Mouse (Mus musculus): Measurements from ENCODE around the gene Tmem237.
A peak's percentile ranks its signal among the peaks of the same experiment; 100 is the strongest.

Tmem237 gene

GRCm38 (mm10) chr1:59094705-59095104, 25.5 kb downstream of the Tmem237 start, which contains the start of gene C2cd6:
TSS of gene C2cd6 (minus strand) at chr1:59094900.
- no peak for DNase-seq

- peak; percentile 14 for DNase-seq
Observed at GRCm38 (mm10) chr1:59070867-59071266, 49.3 kb downstream of the Tmem237 start.

DNA sequence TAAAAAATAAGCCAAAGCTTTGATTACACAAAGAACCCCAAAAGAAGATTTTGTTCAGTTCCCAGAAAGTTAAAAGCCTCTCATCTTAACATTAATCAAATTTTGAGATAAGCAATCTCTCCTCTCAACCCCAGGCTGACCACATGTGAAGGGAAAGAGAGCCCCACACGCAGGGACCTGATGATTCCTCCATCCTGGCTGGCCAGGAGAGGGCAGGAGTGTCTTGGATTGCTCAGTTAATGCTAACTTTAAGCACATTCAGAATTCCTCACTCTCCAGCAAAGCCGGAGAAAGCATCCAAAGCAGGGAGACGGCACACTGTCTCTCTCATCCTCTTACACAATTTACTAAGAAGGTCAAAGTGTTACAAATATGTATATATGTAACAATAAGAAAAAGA, 52.2 kb downstream of the Tmem237 start:
- peak; percentile 46 for DNase-seq

DNA sequence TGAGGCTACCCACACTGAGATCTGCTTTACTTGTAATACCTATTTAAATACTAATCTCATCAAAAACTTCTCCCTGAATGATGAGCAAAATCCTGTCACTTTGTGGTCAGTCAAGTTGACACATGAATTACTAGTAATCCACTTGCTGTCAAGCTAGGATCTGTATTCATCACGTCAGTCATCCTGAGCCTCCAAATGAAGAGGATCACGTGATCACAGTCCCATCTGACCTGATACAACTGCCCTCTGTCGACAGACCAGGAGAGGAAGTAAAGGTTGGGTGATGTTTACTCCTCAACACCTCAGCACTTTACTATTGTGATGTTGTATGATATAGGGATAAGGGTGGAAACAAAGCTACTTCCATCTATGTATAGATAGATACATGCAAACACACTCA, 56.5 kb downstream of the Tmem237 start:
- no peak for DNase-seq

- no peak for DNase-seq
Observed at GRCm38 (mm10) chr1:59056955-59057354, 63.3 kb downstream of the Tmem237 start.

DNA sequence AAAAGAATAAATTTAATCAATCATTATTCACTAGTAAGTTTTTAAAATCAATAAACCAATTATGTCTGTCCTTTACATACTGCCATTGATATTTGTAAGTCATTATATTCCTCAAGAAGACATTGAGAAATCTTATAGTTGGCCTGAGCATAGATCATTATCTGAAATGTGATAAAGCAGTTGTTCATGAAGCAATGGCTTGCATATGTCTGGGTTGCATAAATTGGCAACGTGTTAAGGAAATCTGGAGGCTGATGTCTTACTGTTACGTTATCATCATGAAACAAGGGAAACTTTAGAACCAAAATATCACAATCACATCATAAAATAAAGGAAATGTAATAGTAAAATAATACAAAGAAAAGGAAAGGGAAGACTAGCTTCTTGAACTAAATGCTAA, 68.9 kb downstream of the Tmem237 start:
- DNase-seq = no peak

Measured in lung, postnatal 14 days (tissue).